Mouse (Mus musculus) CH12.LX (cell line): ENCODE data around the gene Zeb2. TPM values are rescaled to one million over a fixed set of nuclear protein-coding genes. Genes with fewer than 3 reads are reported as not detected.
A peak's percentile ranks its signal among the peaks of the same experiment; 100 is the strongest.

Experiments used
- DNase-seq: peaks from one replicate; pipeline ENCODE4 v3.0.0-alpha.2; 2013; ENCODE audit errors: extremely low read depth
- H3K27ac ChIP-seq: 2 replicates; pipeline ENCODE4 v1.5.1; 2012; ENCODE audit warnings: low read depth, mild to moderate bottlenecking, control low read depth, moderate library complexity; ENCODE audit not compliant: insufficient read depth
- H3K27me3 ChIP-seq: replicated peaks from 2 replicates; pipeline ENCODE3; 2012; ENCODE audit warnings: inconsistent platforms
- H3K36me3 ChIP-seq, 2 experiments: replicated peaks in 1 of 2; 2 replicates each; pipeline versions ENCODE3 to v1.6.1; 2012; ENCODE audit warnings: inconsistent platforms in 1 of 2, low read length in 1 of 2, mild to moderate bottlenecking in 1 of 2, mixed read lengths in 1 of 2, moderate library complexity in 1 of 2; ENCODE audit not compliant: control insufficient read depth in 1 of 2, insufficient read depth in 1 of 2
- H3K4me1 ChIP-seq, 2 experiments: 2 replicates each; pipeline ENCODE4 v1.6.1; 2012; ENCODE audit warnings: inconsistent platforms in 1 of 2, moderate library complexity in 1 of 2; ENCODE audit not compliant: insufficient read depth in 2 of 2, control insufficient read depth in 1 of 2
- H3K4me2 ChIP-seq: 2 replicates; pipeline ENCODE4 v1.6.1; 2012; ENCODE audit warnings: low read depth, mild to moderate bottlenecking, control low read depth; ENCODE audit not compliant: poor library complexity, insufficient read depth, severe bottlenecking
- H3K4me3 ChIP-seq, 3 experiments: fragments of 150-350 bp in 1 of 3; sonication (generic) in 1 of 3; replicated peaks in 1 of 3; 2 replicates each; pipeline versions ENCODE3 to v1.5.1; 2011 to 2012; ENCODE audit warnings: low read depth in 2 of 3, low read length in 2 of 3, mild to moderate bottlenecking in 2 of 3, moderate library complexity in 2 of 3, control low read depth in 1 of 3, improper control_type of control experiment in 1 of 3, inconsistent platforms in 1 of 3, mixed read lengths in 1 of 3; ENCODE audit not compliant: poor library complexity in 1 of 3
- H3K79me2 ChIP-seq: replicated peaks from 2 replicates; pipeline ENCODE4 v1.6.1; 2012; ENCODE audit warnings: mild to moderate bottlenecking, moderate library complexity; ENCODE audit not compliant: control insufficient read depth, poor library complexity, insufficient read depth, severe bottlenecking; ENCODE audit errors: extremely low read depth
- H3K9ac ChIP-seq: 2 replicates; pipeline ENCODE4 v1.6.1; 2012; ENCODE audit warnings: low read depth, mild to moderate bottlenecking, control low read depth, moderate library complexity; ENCODE audit not compliant: insufficient read depth
- H3K9me3 ChIP-seq: replicated peaks from 2 replicates; pipeline ENCODE3; 2012; ENCODE audit warnings: low read length, inconsistent platforms, mixed read lengths
- CHD1 ChIP-seq: IDR thresholded peaks from 2 replicates; pipeline ENCODE4 v1.6.1; 2012; ENCODE audit warnings: low read depth, low read length, improper control_type of control experiment, inconsistent platforms
- GABPA ChIP-seq: IDR thresholded peaks from 2 replicates; pipeline ENCODE4 v1.6.1; 2012; ENCODE audit warnings: low read depth, low read length, improper control_type of control experiment, inconsistent platforms; ENCODE audit not compliant: insufficient replicate concordance
- IRF4 ChIP-seq: IDR thresholded peaks from 2 replicates; pipeline ENCODE4 v1.6.1; 2014; ENCODE audit warnings: low read depth, mild to moderate bottlenecking, inconsistent platforms, low read length, improper control_type of control experiment
- MAFK ChIP-seq: IDR thresholded peaks from 2 replicates; pipeline ENCODE4 v1.6.1; 2011; ENCODE audit warnings: low read length, improper control_type of control experiment; ENCODE audit not compliant: insufficient replicate concordance
- MYC ChIP-seq: IDR thresholded peaks from 2 replicates; pipeline ENCODE4 v1.6.1; 2011; ENCODE audit warnings: low read depth, mild to moderate bottlenecking, improper control_type of control experiment, low read length
- RAD21 ChIP-seq: IDR thresholded peaks from 2 replicates; pipeline ENCODE4 v1.6.1; 2011; ENCODE audit warnings: low read depth, mild to moderate bottlenecking, low read length, improper control_type of control experiment, moderate library complexity
- ZC3H11A ChIP-seq: IDR thresholded peaks from 2 replicates; pipeline ENCODE4 v1.6.1; 2012; ENCODE audit warnings: low read depth, mild to moderate bottlenecking, inconsistent platforms, low read length, improper control_type of control experiment
- dilution Hi-C: fragments of 300-500 bp; cut with MboI; formaldehyde crosslinking; loops from 2 replicates; pipeline ENCODE4 v1.14.3; 2020; ENCODE audit warnings: low sequenced_read_pairs; ENCODE audit not compliant: extremely low pct_unique_long_range_greater_than_20kb, extremely low pct_ligation_motif_present
- in situ Hi-C: fragments of 300-500 bp; cut with MboI; formaldehyde crosslinking; loops from 3 replicates; pipeline ENCODE4 v1.14.3; 2019; ENCODE audit warnings: low sequenced_read_pairs, low pct_ligation_motif_present, low pct_unique_long_range_greater_than_20kb, mixed read lengths
- polyA plus RNA-seq: library from polyadenylated mRNA; unstranded; fragments of >175 nt; gene quantifications from 2 replicates; pipeline ENCODE4 v1.2.1, GENCODE M21; 2012; ENCODE audit warnings: low read depth; ENCODE audit not compliant: insufficient read length
- total RNA-seq, 2 experiments: library from RNA; depleted of rRNA; stranded (reverse); fragments of 300-350 nt in 1 of 2; fragments of >200 nt in 1 of 2; gene quantifications; 2 replicates each; pipeline ENCODE4 v1.2.3; 2012 to 2014

Zeb2 gene
- total and polyA plus RNA-seq, 3 experiments: 12.9 to 25.8 (median 20.8) TPM

DNA sequence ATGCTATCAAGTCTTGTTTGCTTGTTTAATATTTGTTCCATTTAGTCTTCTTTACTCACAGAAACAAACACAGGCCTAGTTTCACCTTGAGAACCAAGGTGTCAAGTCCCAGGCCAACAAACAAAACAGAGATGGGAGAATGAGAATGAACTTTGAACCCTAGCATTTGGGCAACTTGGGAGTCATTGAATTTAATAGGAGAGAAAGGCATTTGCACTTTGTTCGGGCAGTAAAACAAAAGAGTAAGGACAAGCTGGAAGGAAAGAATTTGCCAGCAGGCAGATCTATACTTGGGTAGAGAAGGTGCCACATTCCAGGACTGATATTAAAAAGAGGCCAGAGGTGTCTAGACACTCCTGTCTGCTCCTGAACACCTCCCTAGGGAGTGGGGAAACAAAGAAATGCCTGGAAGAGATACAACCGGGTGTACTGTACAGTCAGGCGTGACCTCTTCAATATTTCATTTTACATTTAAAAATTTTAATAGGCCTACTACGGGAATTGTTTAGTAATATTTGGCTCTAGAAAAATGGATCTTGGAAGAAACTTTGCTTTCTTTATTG lies 165.5 kb downstream of the Zeb2 start:
- peaks cover 4 to 43% of the 10 kb centered on the region in 2 experiments; a peak in 3 of 4 replicates for H3K4me1 ChIP-seq
- peak overlapping the region; percentile 29 for H3K4me2 ChIP-seq
- no peak for DNase-seq
- no peaks in the 10 kb centered on the region for H3K27me3 ChIP-seq
- dilution Hi-C loops (no loop called here), in situ Hi-C loops (no loop called here)
- H3K27ac ChIP-seq: 0 out of 2 replicates have a peak overlapping the region, but pooled peaks have one; percentile 12
- peak overlapping the region; percentile 26; the same call in 1 of the 2 replicates for H3K9ac ChIP-seq
- H3K79me2 ChIP-seq: peaks cover 5% of the 10 kb centered on the region
- no peaks in the 10 kb centered on the region for H3K9me3 ChIP-seq
- no peak for TF ChIP-seq GABPA
- no peak for TF ChIP-seq MAFK
- TF ChIP-seq CHD1: no peak; the same call in 1 of the 2 replicates
- TF ChIP-seq RAD21: no peak
- TF ChIP-seq IRF4: no peak
- no peak for TF ChIP-seq MYC
- TF ChIP-seq, all 38 proteins: peak for 0
- H3K36me3 ChIP-seq: no peaks in the 10 kb centered on the region
- H3K4me3 ChIP-seq: no peak overlapping the region

DNA sequence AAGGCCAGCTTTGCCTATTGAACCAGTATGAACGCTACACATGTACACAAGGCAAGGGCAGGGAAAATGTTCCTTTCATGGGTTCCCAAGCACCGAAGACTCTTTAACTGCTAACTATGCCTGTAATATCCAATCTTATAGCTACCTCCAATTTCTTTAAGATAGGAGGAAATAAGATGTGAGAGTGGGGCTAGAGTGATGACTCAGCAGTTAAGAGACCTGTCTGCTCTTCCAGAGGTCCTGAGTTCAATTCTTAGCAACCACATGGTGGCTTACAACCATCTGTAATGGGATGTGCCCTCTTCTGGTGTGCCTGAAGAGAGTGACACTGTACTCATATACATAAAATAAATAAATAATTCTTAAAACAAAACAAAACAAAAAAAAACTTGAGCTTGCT lies 172.5 kb downstream of the Zeb2 start:
- in situ Hi-C loops (no loop called here), dilution Hi-C loops (no loop called here)
- H3K4me1 ChIP-seq: no peaks in the 10 kb centered on the region
- H3K27ac ChIP-seq: no peak overlapping the region
- H3K9me3 ChIP-seq: no peaks in the 10 kb centered on the region
- H3K27me3 ChIP-seq: no peaks in the 10 kb centered on the region
- no peaks in the 10 kb centered on the region for H3K79me2 ChIP-seq
- no peak overlapping the region for H3K4me3 ChIP-seq
- no peak overlapping the region for H3K9ac ChIP-seq
- DNase-seq: no peak
- no peaks in the 10 kb centered on the region for H3K36me3 ChIP-seq
- no peak overlapping the region for H3K4me2 ChIP-seq
- TF ChIP-seq ZC3H11A (no peak), MAFK (peak; percentile 93)
- TF ChIP-seq, all 38 proteins: peak for 1

Other genes with a start within 250 kb of the Zeb2 start
- gene Gtdc1, start 189.7 kb downstream of the Zeb2 start, total RNA-seq (2012; rRNA removed): 10.6 and 15.8 TPM in 2 replicates
- gene Gtdc1, start 189.7 kb downstream of the Zeb2 start, total RNA-seq (2014; rRNA removed): 18.2 and 19.2 TPM in 2 replicates
- gene Gtdc1, start 189.7 kb downstream of the Zeb2 start, polyA plus RNA-seq: 9.3 and 11.1 TPM in 2 replicates